Mouse (Mus musculus): ENCODE results near the gene Pop7. TPM values are rescaled to one million over a fixed set of nuclear protein-coding genes. Genes with fewer than 3 reads are reported as not detected.

Pop7 gene
- polyA plus RNA-seq, 1 experiment: 53.0 TPM

GRCm38 (mm10) chr5:137527413-137527812 is 25.1 kb upstream of the Pop7 start:
- TF ChIP-seq E2F4 (IDR thresholded peaks at IDR 0.05; ENCODE audit: insufficient read depth) (no peak), USF1 (IDR thresholded peaks at IDR 0.05; ENCODE audit: low read depth) (no peak), MYOD1 (IDR thresholded peaks at IDR 0.05; ENCODE audit: control insufficient read depth in 1 of 3, insufficient read length in 2 of 3, low read depth in 2 of 3) (no peak), CEBPB (IDR thresholded peaks at IDR 0.05; ENCODE audit: insufficient read depth, poor library complexity, severe bottlenecking) (no peak), POLR2AphosphoS2 (IDR thresholded peaks at IDR 0.05; ENCODE audit: insufficient read length, low read depth) (peak; percentile 31), SRF (IDR thresholded peaks at IDR 0.05; ENCODE audit: control insufficient read depth, insufficient read length, low read depth) (no peak), TCF3 (IDR thresholded peaks at IDR 0.05; ENCODE audit: insufficient read length, low read depth) (no peak)

GRCm38 (mm10) chr5:137526192-137526936 is 24.0 kb upstream of the Pop7 start:
- no peak overlapping the region for H3K4me3 ChIP-seq

More at GRCm38 (mm10) chr5:137527413-137527812, 25.1 kb upstream of the Pop7 start:
- Histone ChIP-seq H3K79me2 (ENCODE audit: control insufficient read depth, insufficient read depth) (peaks cover 28% of the 10 kb centered on the region), H3K4me3 (no peak overlapping the region), H3K36me3 (ENCODE audit: control insufficient read depth, insufficient read depth) (no peaks in the 10 kb centered on the region), H3K4me2 (ENCODE audit: low read depth) (no peak overlapping the region), H3K27me3 (ENCODE audit: control insufficient read depth, insufficient read depth, insufficient read length) (no peaks in the 10 kb centered on the region), H3ac (ENCODE audit: control insufficient read depth, insufficient read length) (no peak overlapping the region)

GRCm38 (mm10) chr5:137525511-137525910 is 23.2 kb upstream of the Pop7 start:
- H3K4me2 ChIP-seq (ENCODE audit: low read depth): no peak overlapping the region
- H3K4me3 ChIP-seq: no peak overlapping the region
- TF ChIP-seq POLR2A (IDR thresholded peaks at IDR 0.05; ENCODE audit: insufficient read length, low read depth): no peak
- TF ChIP-seq MAX (IDR thresholded peaks at IDR 0.05; ENCODE audit: low read depth): no peak
- peak; percentile 44 for TF ChIP-seq POLR2AphosphoS2 (IDR thresholded peaks at IDR 0.05; ENCODE audit: insufficient read length, low read depth)
- no peak for TF ChIP-seq SRF (IDR thresholded peaks at IDR 0.05; ENCODE audit: control insufficient read depth, insufficient read length, low read depth)
- peaks cover 9% of the 10 kb centered on the region for H3K79me2 ChIP-seq (ENCODE audit: control insufficient read depth, insufficient read depth)
- no peak overlapping the region for H3ac ChIP-seq (ENCODE audit: control insufficient read depth, insufficient read length)
- peaks cover 5% of the 10 kb centered on the region for H3K36me3 ChIP-seq (ENCODE audit: control insufficient read depth, insufficient read depth)
- no peaks in the 10 kb centered on the region for H3K27me3 ChIP-seq (ENCODE audit: control insufficient read depth, insufficient read depth, insufficient read length)

More at GRCm38 (mm10) chr5:137526192-137526936, 24.0 kb upstream of the Pop7 start:
- no peak overlapping the region for H3K4me2 ChIP-seq (ENCODE audit: low read depth)
- no peak overlapping the region for H3ac ChIP-seq (ENCODE audit: control insufficient read depth, insufficient read length)
- peaks cover 3% of the 10 kb centered on the region for H3K36me3 ChIP-seq (ENCODE audit: control insufficient read depth, insufficient read depth)
- no peaks in the 10 kb centered on the region for H3K27me3 ChIP-seq (ENCODE audit: control insufficient read depth, insufficient read depth, insufficient read length)
- peaks cover 17% of the 10 kb centered on the region for H3K79me2 ChIP-seq (ENCODE audit: control insufficient read depth, insufficient read depth)
- no peak for TF ChIP-seq E2F4 (IDR thresholded peaks at IDR 0.05; ENCODE audit: insufficient read depth)
- no peak for TF ChIP-seq SRF (IDR thresholded peaks at IDR 0.05; ENCODE audit: control insufficient read depth, insufficient read length, low read depth)
- TF ChIP-seq POLR2AphosphoS2 (IDR thresholded peaks at IDR 0.05; ENCODE audit: insufficient read length, low read depth): peak; percentile 18
- no peak for TF ChIP-seq USF1 (IDR thresholded peaks at IDR 0.05; ENCODE audit: low read depth)

GRCm38 (mm10) chr5:137524671-137525070 is 22.4 kb upstream of the Pop7 start:
- Histone ChIP-seq H3K36me3 (ENCODE audit: control insufficient read depth, insufficient read depth) (peaks cover 5% of the 10 kb centered on the region), H3ac (ENCODE audit: control insufficient read depth, insufficient read length) (no peak overlapping the region), H3K4me2 (ENCODE audit: low read depth) (no peak overlapping the region), H3K4me3 (no peak overlapping the region), H3K79me2 (ENCODE audit: control insufficient read depth, insufficient read depth) (peaks cover 1% of the 10 kb centered on the region), H3K27me3 (ENCODE audit: control insufficient read depth, insufficient read depth, insufficient read length) (no peaks in the 10 kb centered on the region)
- TF ChIP-seq E2F4 (IDR thresholded peaks at IDR 0.05; ENCODE audit: insufficient read depth): no peak
- TF ChIP-seq POLR2A (IDR thresholded peaks at IDR 0.05; ENCODE audit: insufficient read length, low read depth): peak; percentile 8
- no peak for TF ChIP-seq CEBPB (IDR thresholded peaks at IDR 0.05; ENCODE audit: insufficient read depth, poor library complexity, severe bottlenecking)
- peak; percentile 66 for TF ChIP-seq POLR2AphosphoS2 (IDR thresholded peaks at IDR 0.05; ENCODE audit: insufficient read length, low read depth)

- H3K4me3 ChIP-seq: no peak overlapping the region
- H3K36me3 ChIP-seq (ENCODE audit: control insufficient read depth, insufficient read depth): peaks cover 5% of the 10 kb centered on the region
- TF ChIP-seq TCF3 (IDR thresholded peaks at IDR 0.05; ENCODE audit: insufficient read length, low read depth) (no peak), POLR2AphosphoS2 (IDR thresholded peaks at IDR 0.05; ENCODE audit: insufficient read length, low read depth) (peak; percentile 1)
- no peak overlapping the region for H3ac ChIP-seq (ENCODE audit: control insufficient read depth, insufficient read length)
- H3K4me2 ChIP-seq (ENCODE audit: low read depth): no peak overlapping the region
- H3K79me2 ChIP-seq (ENCODE audit: control insufficient read depth, insufficient read depth): no peaks in the 10 kb centered on the region
- H3K27me3 ChIP-seq (ENCODE audit: control insufficient read depth, insufficient read depth, insufficient read length): no peaks in the 10 kb centered on the region
Observed at GRCm38 (mm10) chr5:137524251-137524515, 21.9 kb upstream of the Pop7 start.

GRCm38 (mm10) chr5:137523396-137524250 is 21.3 kb upstream of the Pop7 start:
- H3ac ChIP-seq (ENCODE audit: control insufficient read depth, insufficient read length): no peak overlapping the region
- no peak overlapping the region for H3K4me2 ChIP-seq (ENCODE audit: low read depth)
- H3K79me2 ChIP-seq (ENCODE audit: control insufficient read depth, insufficient read depth): peaks cover under 1% of the 10 kb centered on the region
- H3K36me3 ChIP-seq (ENCODE audit: control insufficient read depth, insufficient read depth): peaks cover 5% of the 10 kb centered on the region
- no peaks in the 10 kb centered on the region for H3K27me3 ChIP-seq (ENCODE audit: control insufficient read depth, insufficient read depth, insufficient read length)
- H3K4me3 ChIP-seq: no peak overlapping the region
- TF ChIP-seq POLR2AphosphoS2 (IDR thresholded peaks at IDR 0.05; ENCODE audit: insufficient read length, low read depth) (peak; percentile 68), E2F4 (IDR thresholded peaks at IDR 0.05; ENCODE audit: insufficient read depth) (no peak), POLR2A (IDR thresholded peaks at IDR 0.05; ENCODE audit: insufficient read length, low read depth) (no peak)
